Mouse (Mus musculus) megakaryocyte, embryonic 14.5 days (primary cell): ENCODE data around the gene Trmt11.

Experiments used
- FLI1 ChIP-seq: IDR thresholded peaks from 2 replicates; pipeline ENCODE4 v1.6.1; 2012; ENCODE audit warnings: low read length, inconsistent platforms, mixed read lengths
- GATA1 ChIP-seq: IDR thresholded peaks from 3 replicates; pipeline ENCODE4 v1.6.1; 2012; ENCODE audit warnings: mixed read lengths, low read length, inconsistent platforms, borderline replicate concordance

DNA sequence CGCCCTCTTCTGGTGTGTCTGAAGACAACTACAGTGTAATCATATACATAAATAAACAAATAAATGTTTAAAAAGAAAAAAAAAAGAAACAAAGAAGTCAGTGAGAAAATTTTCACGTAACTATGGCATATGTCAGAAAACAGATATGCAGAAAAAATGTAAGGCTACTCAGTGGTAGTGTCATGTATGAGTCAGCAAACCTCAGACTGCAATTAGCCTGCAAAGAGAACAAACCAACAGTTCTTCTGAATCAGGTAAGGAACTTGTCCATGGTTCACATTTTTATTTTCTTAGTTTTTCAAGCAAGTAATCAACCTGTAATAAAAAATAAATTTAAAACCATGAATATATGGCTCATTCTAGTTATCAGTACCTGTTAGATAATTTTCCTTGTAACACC is 7.6 kb upstream of the Trmt11 start:
- TF ChIP-seq GATA1 (no peak), FLI1 (no peak)
